Mouse (Mus musculus): ENCODE measurements around the gene Cdh16. TPM values are rescaled to one million over a fixed set of nuclear protein-coding genes. Genes with fewer than 3 reads are reported as not detected.

The Cdh16 gene
- polyA plus RNA-seq, 1 experiment = not detected

GRCm38 (mm10) chr8:104627065-104627740, 3.0 kb upstream of the Cdh16 start:
- Histone ChIP-seq H3K4me1 (ENCODE audit: control insufficient read depth, insufficient read depth, low read length) (peaks cover 11% of the 10 kb centered on the region), H3K27ac (ENCODE audit: insufficient read depth, low read length) (no peak overlapping the region), H3K4me3 (ENCODE audit: insufficient read depth, low read length) (no peak overlapping the region)
- TF ChIP-seq POLR2A (IDR thresholded peaks at IDR 0.05; ENCODE audit: low read depth, low read length) (no peak), CTCF (IDR thresholded peaks at IDR 0.05; ENCODE audit: borderline replicate concordance, insufficient read depth, low read length) (no peak)

GRCm38 (mm10) chr8:104620765-104621164, 3.4 kb downstream of the Cdh16 start:
- H3K27ac ChIP-seq (ENCODE audit: insufficient read depth, low read length) = no peak overlapping the region
- no peak overlapping the region for H3K4me3 ChIP-seq (ENCODE audit: insufficient read depth, low read length)
- TF ChIP-seq POLR2A (IDR thresholded peaks at IDR 0.05; ENCODE audit: low read depth, low read length) (no peak), CTCF (IDR thresholded peaks at IDR 0.05; ENCODE audit: borderline replicate concordance, insufficient read depth, low read length) (no peak)
- H3K4me1 ChIP-seq (ENCODE audit: control insufficient read depth, insufficient read depth, low read length) = no peaks in the 10 kb centered on the region

DNA sequence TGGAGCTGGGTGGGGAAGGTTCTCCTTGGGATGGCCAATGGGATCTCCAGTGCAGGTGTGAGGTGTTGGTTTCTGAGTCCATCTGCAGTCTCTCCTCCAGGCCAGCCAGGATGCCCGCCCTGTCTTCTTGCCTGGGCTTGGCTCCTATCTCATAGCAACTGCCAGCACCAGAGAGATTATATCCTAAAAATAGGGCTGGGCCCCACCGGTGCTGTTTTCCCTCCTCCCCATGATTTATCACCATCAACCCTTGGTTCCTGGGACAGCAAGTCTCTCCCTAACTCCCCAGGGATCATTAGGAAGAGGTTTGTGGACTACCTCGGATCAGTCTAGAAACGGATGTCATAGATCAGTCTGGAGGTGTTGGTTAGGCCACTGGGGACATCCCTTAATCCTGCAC, 11.1 kb downstream of the Cdh16 start:
- Histone ChIP-seq H3K27ac (ENCODE audit: insufficient read depth, low read length) (no peak overlapping the region), H3K4me1 (ENCODE audit: control insufficient read depth, insufficient read depth, low read length) (no peaks in the 10 kb centered on the region), H3K4me3 (ENCODE audit: insufficient read depth, low read length) (no peak overlapping the region)
- TF ChIP-seq POLR2A (IDR thresholded peaks at IDR 0.05; ENCODE audit: low read depth, low read length) (no peak), CTCF (IDR thresholded peaks at IDR 0.05; ENCODE audit: borderline replicate concordance, insufficient read depth, low read length) (no peak)

- no peaks in the 10 kb centered on the region for H3K4me1 ChIP-seq (ENCODE audit: control insufficient read depth, insufficient read depth, low read length)
- TF ChIP-seq CTCF (IDR thresholded peaks at IDR 0.05; ENCODE audit: borderline replicate concordance, insufficient read depth, low read length) (no peak), POLR2A (IDR thresholded peaks at IDR 0.05; ENCODE audit: low read depth, low read length) (no peak)
- no peak overlapping the region for H3K27ac ChIP-seq (ENCODE audit: insufficient read depth, low read length)
- H3K4me3 ChIP-seq (ENCODE audit: insufficient read depth, low read length) = no peak overlapping the region
These were observed 12.6 kb downstream of the Cdh16 start for GRCm38 (mm10) chr8:104611613-104612012.

DNA sequence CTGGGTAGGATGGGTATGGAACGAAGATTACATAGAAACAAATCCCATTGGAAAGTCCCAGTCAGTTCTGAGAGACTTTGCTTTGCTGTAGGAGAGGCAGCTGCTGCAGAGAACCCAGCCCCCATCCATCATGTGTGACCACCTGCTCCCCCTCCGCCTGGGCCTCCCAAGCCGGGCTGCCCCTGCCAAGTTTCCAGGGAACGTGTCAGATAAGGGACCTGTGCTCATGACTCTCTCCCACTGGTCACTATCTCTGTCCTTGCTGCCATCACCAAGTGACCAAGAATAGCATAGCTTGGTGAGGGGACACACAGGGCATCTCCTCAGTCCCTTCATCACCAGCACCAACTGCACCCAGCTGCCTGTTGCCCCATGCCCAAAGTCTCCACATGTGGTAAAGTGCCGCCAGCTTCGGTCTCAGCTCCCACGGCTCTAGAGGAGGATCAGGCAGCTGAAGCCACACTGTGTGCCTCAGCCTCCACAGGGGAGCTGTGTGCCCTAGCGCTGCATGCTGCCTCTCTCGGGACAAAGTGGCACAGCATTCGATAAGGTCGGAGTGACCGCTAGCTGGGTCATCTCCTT, 13.9 kb downstream of the Cdh16 start:
- H3K4me1 ChIP-seq (ENCODE audit: control insufficient read depth, insufficient read depth, low read length) = no peaks in the 10 kb centered on the region
- TF ChIP-seq CTCF (IDR thresholded peaks at IDR 0.05; ENCODE audit: borderline replicate concordance, insufficient read depth, low read length) (no peak), POLR2A (IDR thresholded peaks at IDR 0.05; ENCODE audit: low read depth, low read length) (no peak)
- H3K27ac ChIP-seq (ENCODE audit: insufficient read depth, low read length) = no peak overlapping the region
- H3K4me3 ChIP-seq (ENCODE audit: insufficient read depth, low read length) = no peak overlapping the region

- Histone ChIP-seq H3K4me1 (ENCODE audit: control insufficient read depth, insufficient read depth, low read length) (no peaks in the 10 kb centered on the region), H3K4me3 (ENCODE audit: insufficient read depth, low read length) (no peak overlapping the region), H3K27ac (ENCODE audit: insufficient read depth, low read length) (no peak overlapping the region)
- TF ChIP-seq CTCF (IDR thresholded peaks at IDR 0.05; ENCODE audit: borderline replicate concordance, insufficient read depth, low read length) = no peak
- TF ChIP-seq POLR2A (IDR thresholded peaks at IDR 0.05; ENCODE audit: low read depth, low read length) = no peak
These were observed 15.0 kb downstream of the Cdh16 start for GRCm38 (mm10) chr8:104609222-104609621.

DNA sequence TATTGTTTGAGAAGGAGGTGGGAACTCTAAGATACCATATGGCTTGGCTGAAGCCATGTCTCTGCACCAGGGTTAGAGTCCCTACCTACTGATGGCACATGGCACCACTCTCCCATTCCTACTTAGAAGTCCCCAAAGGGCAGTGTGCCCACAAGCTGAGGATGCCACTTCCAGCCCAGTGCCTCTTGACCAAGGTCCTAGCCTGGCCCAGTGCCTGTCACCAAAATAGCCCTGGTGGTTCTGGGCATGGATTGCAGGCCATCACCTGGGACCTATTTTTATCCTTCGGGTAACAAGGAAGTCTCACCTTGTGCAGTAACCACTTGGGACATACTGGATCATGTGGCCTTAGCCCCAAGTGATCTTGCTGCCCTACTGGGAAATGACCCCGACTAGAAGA, 16.3 kb downstream of the Cdh16 start:
- H3K4me1 ChIP-seq (ENCODE audit: control insufficient read depth, insufficient read depth, low read length) = no peaks in the 10 kb centered on the region
- no peak overlapping the region for H3K27ac ChIP-seq (ENCODE audit: insufficient read depth, low read length)
- no peak overlapping the region for H3K4me3 ChIP-seq (ENCODE audit: insufficient read depth, low read length)
- no peak for TF ChIP-seq POLR2A (IDR thresholded peaks at IDR 0.05; ENCODE audit: low read depth, low read length)
- no peak for TF ChIP-seq CTCF (IDR thresholded peaks at IDR 0.05; ENCODE audit: borderline replicate concordance, insufficient read depth, low read length)

DNA sequence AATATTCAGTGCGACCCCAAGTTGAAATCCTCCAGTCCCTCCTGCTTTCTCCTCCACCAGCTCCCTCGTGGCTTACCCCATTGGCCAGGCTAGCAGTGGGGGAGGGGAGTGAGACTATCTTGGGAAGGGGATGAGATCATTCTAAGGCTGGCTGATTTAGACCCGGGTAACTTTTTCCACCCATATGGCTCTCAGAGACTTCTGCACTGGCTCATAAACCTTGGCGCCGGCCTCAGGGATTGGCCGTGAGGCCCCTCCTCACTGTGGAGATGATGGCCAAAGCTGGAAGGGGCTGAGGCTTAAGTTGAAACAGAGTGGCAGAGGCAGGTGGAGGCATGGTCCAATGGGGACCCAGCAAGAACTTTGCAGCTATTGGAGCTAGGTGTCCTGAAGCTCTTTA, 17.9 kb downstream of the Cdh16 start:
- no peak overlapping the region for H3K4me3 ChIP-seq (ENCODE audit: insufficient read depth, low read length)
- TF ChIP-seq CTCF (IDR thresholded peaks at IDR 0.05; ENCODE audit: borderline replicate concordance, insufficient read depth, low read length) (no peak), POLR2A (IDR thresholded peaks at IDR 0.05; ENCODE audit: low read depth, low read length) (no peak)
- H3K27ac ChIP-seq (ENCODE audit: insufficient read depth, low read length) = no peak overlapping the region
- no peaks in the 10 kb centered on the region for H3K4me1 ChIP-seq (ENCODE audit: control insufficient read depth, insufficient read depth, low read length)

DNA sequence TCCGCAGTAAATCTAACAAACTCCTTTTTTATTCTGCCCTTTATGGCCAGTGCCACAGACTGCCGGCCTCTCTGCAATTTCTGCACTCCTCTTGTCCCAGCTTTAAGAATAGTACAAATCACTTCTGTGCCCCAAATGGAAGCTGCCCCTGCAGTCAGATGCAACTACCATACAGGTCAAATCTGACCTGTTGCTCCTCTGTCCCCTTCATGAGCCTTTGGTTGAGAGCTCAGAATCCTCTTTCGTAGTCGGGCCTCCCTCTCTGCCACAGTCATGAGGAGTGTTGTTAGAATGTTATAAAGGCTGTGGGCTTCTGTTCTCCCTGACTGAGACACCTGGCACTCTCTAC, 21.0 kb downstream of the Cdh16 start:
- Histone ChIP-seq H3K4me3 (ENCODE audit: insufficient read depth, low read length) (no peak overlapping the region), H3K4me1 (ENCODE audit: control insufficient read depth, insufficient read depth, low read length) (no peaks in the 10 kb centered on the region), H3K27ac (ENCODE audit: insufficient read depth, low read length) (no peak overlapping the region)
- no peak for TF ChIP-seq CTCF (IDR thresholded peaks at IDR 0.05; ENCODE audit: borderline replicate concordance, insufficient read depth, low read length)
- TF ChIP-seq POLR2A (IDR thresholded peaks at IDR 0.05; ENCODE audit: low read depth, low read length) = no peak

DNA sequence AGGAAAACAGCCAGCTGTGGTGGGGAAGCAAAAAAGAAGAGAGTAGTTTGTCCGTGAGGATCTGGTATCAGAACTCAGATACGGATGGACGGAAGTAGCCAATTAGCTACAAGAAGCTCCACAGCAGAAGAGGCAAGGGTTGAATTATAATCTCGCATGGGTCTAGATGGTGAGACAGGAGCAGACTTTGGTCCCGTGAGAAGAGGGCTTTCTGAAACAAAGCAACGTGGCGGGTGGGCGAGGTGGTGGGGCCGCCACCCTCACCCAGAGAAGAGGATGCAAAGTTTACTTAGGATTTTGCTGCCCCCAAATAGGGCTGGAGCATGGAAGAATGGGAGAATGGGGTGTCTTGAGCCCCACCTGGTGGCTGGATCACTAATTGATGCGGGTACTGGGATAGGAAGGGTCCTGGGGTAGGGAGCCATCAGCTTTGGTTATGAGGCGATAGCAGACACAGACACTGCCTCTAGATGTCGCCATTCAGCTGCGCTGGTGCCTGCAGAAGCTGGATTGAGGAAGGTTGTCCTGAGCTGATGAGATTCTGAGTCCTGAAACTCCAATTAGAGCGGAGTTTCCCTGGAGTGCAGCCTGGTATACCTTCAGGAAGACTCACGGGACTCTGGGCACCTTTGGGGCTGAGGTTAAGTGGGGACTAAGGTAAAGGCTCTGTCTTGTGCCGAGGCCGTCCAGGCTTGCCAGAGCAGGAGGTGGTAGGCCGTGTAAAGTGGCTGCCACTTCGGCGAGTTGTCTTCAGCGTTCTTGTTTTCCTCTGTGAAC, 21.5 kb downstream of the Cdh16 start:
- no peaks in the 10 kb centered on the region for H3K4me1 ChIP-seq (ENCODE audit: control insufficient read depth, insufficient read depth, low read length)
- no peak overlapping the region for H3K27ac ChIP-seq (ENCODE audit: insufficient read depth, low read length)
- no peak for TF ChIP-seq POLR2A (IDR thresholded peaks at IDR 0.05; ENCODE audit: low read depth, low read length)
- peak; percentile 99 for TF ChIP-seq CTCF (IDR thresholded peaks at IDR 0.05; ENCODE audit: borderline replicate concordance, insufficient read depth, low read length)
- no peak overlapping the region for H3K4me3 ChIP-seq (ENCODE audit: insufficient read depth, low read length)
